Mouse (Mus musculus) liver, embryonic 12.5 days (tissue): ENCODE measurements around the gene Gm49416. TPM values are rescaled to one million over a fixed set of nuclear protein-coding genes. Genes with fewer than 3 reads are reported as not detected.

ENCODE experiments used
- ATAC-seq: fragments of 200-750 bp; cut with Nextera tagmentation; 2 replicates; pipeline ENCODE4 v1.8.0; 2017; ENCODE audit warnings: moderate number of reproducible peaks, mild to moderate bottlenecking, moderate library complexity
- H3K27ac ChIP-seq: fragments of 300-500 bp; sonication (generic); 2 replicates; pipeline ENCODE4 v1.5.1; 2016; ENCODE audit warnings: mild to moderate bottlenecking
- H3K27me3 ChIP-seq: fragments of 300-500 bp; sonication (generic); replicated peaks from 2 replicates; pipeline ENCODE4 v1.6.1; 2016; ENCODE audit warnings: mild to moderate bottlenecking, moderate library complexity
- H3K36me3 ChIP-seq: fragments of 300-500 bp; sonication (generic); 2 replicates; pipeline ENCODE4 v1.6.1; 2016; ENCODE audit warnings: mild to moderate bottlenecking, moderate library complexity
- H3K4me1 ChIP-seq: fragments of 300-500 bp; sonication (generic); 2 replicates; pipeline ENCODE4 v1.6.1; 2016
- H3K4me2 ChIP-seq: fragments of 300-500 bp; sonication (generic); 2 replicates; pipeline ENCODE4 v1.6.1; 2016; ENCODE audit warnings: mild to moderate bottlenecking, moderate library complexity
- H3K4me3 ChIP-seq: fragments of 300-500 bp; sonication (generic); 2 replicates; pipeline ENCODE4 v1.5.1; 2016; ENCODE audit warnings: mild to moderate bottlenecking, moderate library complexity
- H3K9ac ChIP-seq: fragments of 300-500 bp; sonication (generic); 2 replicates; pipeline ENCODE4 v1.6.1; 2016; ENCODE audit warnings: mild to moderate bottlenecking, moderate library complexity
- H3K9me3 ChIP-seq: fragments of 300-500 bp; sonication (generic); replicated peaks from 2 replicates; pipeline ENCODE4 v1.6.1; 2016; ENCODE audit warnings: mild to moderate bottlenecking, moderate library complexity
- WGBS: fragments of 180-500 bp; shearing (Covaris S2); methylation state at CpG from one replicate; pipeline ENCODE4 v1.1.7; 2016; ENCODE audit not compliant: insufficient replicate concordance; 5-methylcytosine and 5-hydroxymethylcytosine counted together
- polyA plus RNA-seq: library from polyadenylated mRNA; unstranded; fragments of >200 nt; fragmentation: Nextera tagmentation; extraction: Ambion mirVana; gene quantifications from 2 replicates; pipeline ENCODE4 v1.2.1, GENCODE M21; 2016

Gm49416 gene
- polyA plus RNA-seq, 1 experiment from 2014 or later = not detected

DNA sequence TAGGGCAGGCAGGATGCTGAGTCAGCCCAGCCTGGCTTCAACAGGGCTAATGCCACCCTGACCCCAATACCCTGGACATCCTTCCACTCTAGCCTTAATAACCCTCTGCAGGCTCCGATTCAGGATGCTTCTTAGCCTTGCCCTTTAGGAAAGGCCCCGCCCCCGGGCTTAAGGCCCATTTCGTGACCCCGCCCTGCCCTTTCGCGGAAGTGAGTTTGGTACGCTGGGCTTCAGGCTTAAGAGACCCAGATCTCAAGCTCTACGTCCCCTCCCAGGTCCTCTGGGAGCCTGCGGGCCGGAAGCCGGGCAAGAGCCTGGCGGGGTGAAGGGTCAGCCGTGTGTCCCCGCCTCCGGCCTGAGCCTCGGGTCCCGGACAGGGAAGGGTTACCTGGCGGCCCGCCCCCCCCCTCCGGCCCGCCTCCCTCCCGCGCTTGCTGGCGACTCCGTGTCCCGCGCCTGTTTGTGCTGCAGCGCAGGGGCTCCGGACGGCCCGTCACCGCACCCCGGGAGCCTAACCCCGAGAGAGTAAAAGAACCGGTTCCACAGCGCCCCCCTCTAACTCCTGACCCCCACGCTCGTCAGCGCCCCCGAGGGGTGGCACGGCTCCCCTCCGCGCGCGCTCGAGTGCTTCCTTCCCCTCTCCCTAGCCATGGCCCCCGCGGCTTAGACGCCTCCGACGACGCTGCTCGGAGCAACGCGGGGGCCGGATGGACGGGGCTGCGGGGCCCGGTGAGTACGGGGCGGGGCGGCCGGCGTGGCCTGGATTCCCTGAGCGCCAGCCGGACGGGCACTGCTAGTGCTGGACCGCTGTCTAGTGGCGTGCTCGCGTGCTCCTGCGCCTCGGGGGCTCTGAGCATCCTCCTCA lies 40.7 kb downstream of the Gm49416 start, which contains the start of the genes Rom1 and Eml3:
Gene Rom1 (minus strand): TSS at position 133 of the 865 bp plus-strand sequence.
Gene Eml3 (plus strand): TSS at position 329 of the 865 bp plus-strand sequence.
- WGBS = 4% methylated on average over 57 of the region's 74 CpGs
- no peaks in the 10 kb centered on the region for H3K27me3 ChIP-seq
- H3K4me3 ChIP-seq = peak within 1 kb of the TSS; percentile 81
- H3K9me3 ChIP-seq = no peaks in the 10 kb centered on the region
- H3K4me2 ChIP-seq = peak within 1 kb of the TSS; percentile 96
- peak; percentile 77 for ATAC-seq
- H3K9ac ChIP-seq = peak within 1 kb of the TSS; percentile 83
- H3K4me1 ChIP-seq = peaks cover 50% of the 10 kb centered on the region
- peak within 1 kb of the TSS; percentile 92 for H3K27ac ChIP-seq
- H3K36me3 ChIP-seq = peaks cover 58% of the 10 kb centered on the region

DNA sequence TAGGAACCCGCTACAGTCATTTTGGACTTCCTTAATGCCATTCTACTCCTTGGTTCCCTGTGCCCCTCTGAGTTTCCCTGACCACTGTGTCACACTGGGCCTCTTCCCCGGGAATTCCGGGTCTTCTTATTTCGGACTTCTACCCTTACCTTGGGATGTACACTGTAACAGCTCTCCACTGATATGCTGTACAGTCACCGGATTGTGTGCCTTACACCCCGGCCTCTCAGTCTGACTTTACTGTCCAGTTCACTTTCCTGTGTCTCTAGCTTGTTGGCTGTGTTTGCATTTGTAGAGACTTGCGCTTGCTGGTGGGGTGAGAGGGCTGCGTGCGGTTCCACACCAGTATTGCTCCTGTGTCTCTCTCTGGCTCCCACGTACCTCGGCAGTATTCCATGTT lies 41.4 kb downstream of the Gm49416 start:
- 8% methylated on average over 11 of the region's 11 CpGs for WGBS
- ATAC-seq = no peak

DNA sequence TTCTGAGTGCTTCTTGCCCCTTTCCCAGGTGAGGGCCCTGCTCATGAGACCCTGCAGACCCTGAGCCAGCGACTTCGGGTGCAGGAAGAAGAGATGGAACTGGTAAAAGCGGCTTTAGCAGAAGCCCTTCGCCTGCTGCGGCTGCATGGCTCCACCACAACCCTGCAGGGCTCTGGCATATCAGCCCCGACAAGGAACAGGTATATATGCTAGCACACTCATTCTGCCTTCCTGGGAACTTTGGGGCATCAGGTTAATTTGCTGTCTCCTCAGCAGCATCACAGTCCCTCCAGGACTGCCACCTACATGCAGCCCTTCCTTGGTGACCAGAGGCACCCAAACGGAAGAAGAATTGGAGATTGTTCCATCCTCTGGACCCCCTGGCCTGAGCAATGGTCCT lies 42.0 kb downstream of the Gm49416 start:
- 80% methylated on average over 7 of the region's 7 CpGs for WGBS
- ATAC-seq = no peak
- H3K36me3 ChIP-seq = peaks cover 61% of the 10 kb centered on the region

More for the DNA sequence above, 41.4 kb downstream of the Gm49416 start:
- Histone ChIP-seq H3K9ac (peak overlapping the region; percentile 83), H3K36me3 (peaks cover 61% of the 10 kb centered on the region), H3K4me1 (peaks cover 50% of the 10 kb centered on the region), H3K27me3 (no peaks in the 10 kb centered on the region), H3K4me2 (peak overlapping the region; percentile 96), H3K27ac (peak overlapping the region; percentile 92), H3K4me3 (peak overlapping the region; percentile 81), H3K9me3 (no peaks in the 10 kb centered on the region)

DNA sequence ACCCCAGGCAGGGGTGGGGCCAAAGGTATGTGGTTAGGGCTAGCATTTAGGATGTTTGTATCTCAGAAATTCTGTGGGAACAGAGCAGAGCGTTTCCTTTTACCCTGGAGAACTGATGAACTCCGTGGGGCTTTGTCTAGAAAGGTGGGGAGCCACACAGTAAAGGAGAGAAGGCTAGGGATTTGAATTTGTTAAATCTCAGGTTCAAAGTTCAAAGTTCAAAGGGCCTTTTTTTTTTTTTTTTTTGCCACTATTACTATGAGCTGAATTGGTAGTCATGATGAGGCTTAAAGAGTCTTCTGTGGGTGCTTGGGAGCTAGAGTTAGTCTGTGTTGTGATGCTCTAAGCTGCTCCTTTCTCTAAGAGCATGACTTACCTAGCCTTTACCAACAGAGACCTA lies 48.0 kb downstream of the Gm49416 start:
- Histone ChIP-seq H3K9me3 (no peaks in the 10 kb centered on the region), H3K4me2 (no peak overlapping the region), H3K4me1 (peaks cover 16% of the 10 kb centered on the region), H3K36me3 (peaks cover 76% of the 10 kb centered on the region), H3K27ac (no peak overlapping the region), H3K9ac (no peak overlapping the region), H3K27me3 (no peaks in the 10 kb centered on the region), H3K4me3 (no peak overlapping the region)
- no peak for ATAC-seq
- 82% methylated on average over 2 of the region's 2 CpGs for WGBS

More for the DNA sequence above, 42.0 kb downstream of the Gm49416 start:
- Histone ChIP-seq H3K27ac (no peak overlapping the region), H3K27me3 (no peaks in the 10 kb centered on the region), H3K9me3 (no peaks in the 10 kb centered on the region), H3K4me2 (peak overlapping the region; percentile 96), H3K4me1 (peaks cover 50% of the 10 kb centered on the region), H3K4me3 (peak overlapping the region; percentile 81), H3K9ac (peak overlapping the region; percentile 83)

DNA sequence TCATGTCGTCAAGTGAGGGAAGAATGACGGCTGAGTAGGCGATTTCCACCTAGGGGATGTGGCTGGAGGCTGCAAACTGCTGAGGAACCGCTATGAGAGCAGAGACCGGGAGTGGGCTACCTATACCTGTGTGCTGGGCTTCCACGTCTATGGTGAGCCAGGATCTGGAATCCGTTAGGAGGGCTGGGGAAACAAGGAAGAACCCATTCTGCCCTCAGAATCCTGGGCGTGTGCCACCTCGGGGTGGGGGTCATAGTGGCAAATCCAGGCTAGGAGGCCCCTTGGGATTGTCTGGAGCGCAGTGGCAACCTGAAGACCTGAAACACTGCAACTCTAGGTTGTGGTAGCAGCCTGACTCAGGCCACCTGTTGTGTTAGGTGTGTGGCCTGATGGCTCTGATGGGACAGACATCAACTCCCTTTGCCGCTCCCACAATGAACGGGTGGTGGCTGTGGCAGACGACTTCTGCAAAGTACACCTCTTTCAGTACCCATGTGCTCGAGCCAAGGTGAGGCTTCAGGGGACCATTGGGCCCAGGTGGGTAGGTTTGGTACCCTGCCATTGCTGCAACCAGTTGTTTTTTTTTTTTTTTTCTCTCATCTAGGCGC lies 51.9 kb downstream of the Gm49416 start:
- WGBS = 78% methylated on average over 15 of the region's 15 CpGs
- Histone ChIP-seq H3K9ac (peak overlapping the region; percentile 99), H3K27me3 (no peaks in the 10 kb centered on the region), H3K4me2 (peak overlapping the region; percentile 69), H3K36me3 (peaks cover 69% of the 10 kb centered on the region), H3K4me3 (no peak overlapping the region), H3K27ac (peak overlapping the region; percentile 97), H3K4me1 (peaks cover 43% of the 10 kb centered on the region), H3K9me3 (no peaks in the 10 kb centered on the region)
- no peak for ATAC-seq

DNA sequence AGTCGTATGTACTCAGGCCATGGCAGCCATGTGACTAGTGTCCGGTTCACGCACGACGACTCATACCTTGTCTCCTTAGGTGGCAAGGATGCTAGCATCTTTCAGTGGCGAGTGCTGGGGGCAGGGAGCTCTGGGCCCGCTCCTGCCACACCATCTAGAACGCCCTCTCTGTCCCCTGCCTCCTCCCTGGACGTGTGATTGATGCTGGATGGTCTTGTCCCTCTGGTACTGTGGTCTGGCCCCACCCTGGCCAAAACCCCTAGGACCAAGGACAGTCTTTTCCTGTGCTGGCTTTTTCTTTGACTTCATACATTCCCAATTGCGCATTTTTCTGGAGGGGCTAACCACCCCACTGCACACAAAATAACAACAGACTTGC lies 52.4 kb downstream of the Gm49416 start:
- Histone ChIP-seq H3K9me3 (no peaks in the 10 kb centered on the region), H3K4me1 (peaks cover 48% of the 10 kb centered on the region), H3K9ac (peak overlapping the region; percentile 99), H3K36me3 (peaks cover 69% of the 10 kb centered on the region), H3K4me2 (peak overlapping the region; percentile 69), H3K27me3 (no peaks in the 10 kb centered on the region), H3K4me3 (peak overlapping the region; percentile 97), H3K27ac (peak overlapping the region; percentile 97)
- 0 out of 2 replicates have a peak, but pooled peaks have one; percentile 2 for ATAC-seq
- WGBS = 54% methylated on average over 10 of the region's 10 CpGs

DNA sequence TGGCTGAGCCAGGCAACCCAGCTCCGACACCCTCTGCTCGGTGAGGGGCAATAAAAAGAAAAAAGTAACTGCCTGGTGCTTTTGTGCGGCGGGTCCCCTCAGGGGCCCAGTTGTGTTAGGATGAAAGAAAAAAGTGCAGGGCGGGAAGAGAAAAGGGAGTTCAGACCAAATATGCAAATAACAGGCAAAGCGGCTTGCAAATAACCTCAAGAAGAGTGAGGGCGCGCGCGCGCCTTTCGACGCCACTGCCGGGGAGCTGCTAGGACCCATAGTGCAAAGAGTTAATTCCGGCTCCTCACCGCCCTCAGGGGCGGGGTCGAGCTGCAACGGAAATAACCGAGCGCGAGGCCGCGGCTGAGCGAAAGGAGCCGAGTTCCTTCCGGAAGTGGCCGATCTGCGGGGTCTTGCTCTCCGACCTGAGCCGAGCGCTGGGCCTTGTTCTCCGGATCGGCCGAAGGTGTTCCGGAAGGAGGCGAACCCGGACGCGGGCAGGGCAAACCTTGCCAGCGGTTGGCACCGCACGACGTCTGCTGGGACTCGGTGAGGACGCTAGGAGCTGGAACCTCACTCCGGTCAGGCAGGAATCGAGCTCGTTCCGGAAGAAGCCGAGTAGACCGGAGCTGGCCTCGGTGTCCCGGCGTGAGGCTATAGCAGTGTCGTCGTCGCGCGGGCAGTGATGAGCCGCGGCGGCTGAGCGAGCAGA lies 52.9 kb downstream of the Gm49416 start, which contains the start of gene Mta2:
Gene Mta2 (plus strand): TSS at position 361 of the 703 bp plus-strand sequence.
- peak; percentile 89 for ATAC-seq
- Histone ChIP-seq H3K9me3 (no peaks in the 10 kb centered on the region), H3K27ac (peak within 1 kb of the TSS; percentile 97), H3K4me3 (peak within 1 kb of the TSS; percentile 97), H3K4me2 (peak within 1 kb of the TSS; percentile 69), H3K27me3 (no peaks in the 10 kb centered on the region), H3K9ac (peak within 1 kb of the TSS; percentile 99), H3K36me3 (peaks cover 69% of the 10 kb centered on the region), H3K4me1 (peaks cover 53% of the 10 kb centered on the region)
- WGBS = under 1% methylated on average over 64 of the region's 64 CpGs

DNA sequence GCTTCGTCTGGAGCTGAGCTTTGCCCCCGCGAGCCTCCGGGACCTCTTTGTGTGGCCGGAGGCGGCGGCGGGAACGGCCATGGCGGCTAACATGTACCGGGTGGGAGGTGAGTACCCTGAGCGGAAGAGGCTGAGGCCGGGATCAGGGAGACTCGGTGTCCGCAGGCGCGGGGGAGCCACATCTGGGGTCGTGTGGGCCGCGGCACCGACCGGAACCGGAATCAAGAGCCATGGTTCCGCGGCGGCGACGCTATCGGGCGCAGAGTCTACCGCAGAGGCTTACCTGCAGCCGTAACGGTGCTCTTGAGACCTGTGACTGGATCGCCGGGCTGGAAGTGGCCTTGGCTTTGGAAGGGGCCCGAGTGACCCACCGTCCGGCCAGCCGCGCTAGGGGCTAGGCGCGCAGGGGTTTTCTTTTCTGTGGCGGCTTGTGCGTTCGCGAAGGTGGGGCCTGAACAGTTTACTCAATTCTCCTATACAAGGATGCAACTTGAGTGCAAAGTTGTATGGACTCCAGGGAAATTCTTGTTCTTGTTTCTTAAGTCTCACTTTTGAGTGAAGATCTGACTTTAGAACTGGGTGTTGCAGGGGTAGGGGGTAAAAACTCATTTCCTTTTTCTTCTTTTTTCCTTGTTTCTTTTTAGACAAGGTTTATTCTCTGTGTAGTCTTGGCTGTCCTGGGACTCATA lies 53.7 kb downstream of the Gm49416 start:
- under 1% methylated on average over 46 of the region's 46 CpGs for WGBS
- Histone ChIP-seq H3K9ac (peak overlapping the region; percentile 99), H3K27ac (peak overlapping the region; percentile 97), H3K9me3 (no peaks in the 10 kb centered on the region), H3K4me3 (peak overlapping the region; percentile 97), H3K27me3 (no peaks in the 10 kb centered on the region), H3K36me3 (peaks cover 68% of the 10 kb centered on the region), H3K4me1 (peaks cover 59% of the 10 kb centered on the region), H3K4me2 (peak overlapping the region; percentile 69)
- ATAC-seq = peak; percentile 20

DNA sequence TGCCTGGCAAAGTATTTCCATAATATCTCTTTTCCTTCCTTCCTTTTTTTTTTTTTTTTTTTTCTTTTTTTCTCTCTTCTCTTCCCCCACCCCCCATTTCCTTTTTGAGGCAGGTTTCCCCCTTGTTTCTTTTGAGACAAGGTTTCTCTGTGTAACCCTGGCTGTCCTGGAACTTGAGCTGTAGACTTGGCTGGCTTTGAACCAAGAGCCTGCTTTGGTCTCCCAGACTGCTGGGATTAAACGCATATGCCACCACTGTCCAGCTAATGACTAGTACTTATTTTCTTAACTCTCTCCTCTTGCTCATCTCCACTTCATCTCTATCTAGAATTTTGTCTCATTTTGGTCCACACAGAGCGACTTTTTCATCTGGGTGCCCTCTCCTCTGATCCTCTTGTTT lies 54.3 kb downstream of the Gm49416 start:
- Histone ChIP-seq H3K4me1 (peaks cover 66% of the 10 kb centered on the region), H3K36me3 (peaks cover 70% of the 10 kb centered on the region), H3K27me3 (no peaks in the 10 kb centered on the region), H3K4me3 (peak overlapping the region; percentile 97), H3K9me3 (no peaks in the 10 kb centered on the region), H3K9ac (peak overlapping the region; percentile 99), H3K4me2 (peak overlapping the region; percentile 69), H3K27ac (peak overlapping the region; percentile 97)
- WGBS = 32% methylated on average over 2 of the region's 2 CpGs
- ATAC-seq = no peak

DNA sequence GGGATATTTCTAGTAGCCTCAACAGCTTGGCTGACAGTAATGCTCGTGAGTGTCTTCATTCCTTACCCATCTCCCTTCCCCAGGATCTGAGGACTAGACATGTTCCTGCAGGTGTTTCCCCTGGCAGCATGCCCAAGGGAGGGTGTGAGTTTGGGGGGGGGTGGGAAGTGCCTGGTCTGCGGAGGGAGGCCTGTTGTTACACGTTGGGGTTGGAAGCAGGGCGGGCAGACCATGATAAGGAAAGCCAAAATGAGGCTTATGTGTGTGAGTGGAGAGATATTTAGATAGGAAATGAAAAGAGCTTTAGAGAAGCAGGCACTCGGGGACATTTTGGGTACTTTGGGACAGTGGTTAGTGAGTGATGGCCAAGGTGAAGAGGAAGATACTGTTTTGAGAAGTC lies 55.3 kb downstream of the Gm49416 start:
- WGBS = 14% methylated on average over 5 of the region's 5 CpGs
- Histone ChIP-seq H3K27me3 (no peaks in the 10 kb centered on the region), H3K27ac (peak overlapping the region; percentile 97), H3K9ac (peak overlapping the region; percentile 99), H3K4me3 (peak overlapping the region; percentile 97), H3K9me3 (no peaks in the 10 kb centered on the region), H3K4me1 (peaks cover 67% of the 10 kb centered on the region), H3K36me3 (peaks cover 70% of the 10 kb centered on the region), H3K4me2 (peak overlapping the region; percentile 69)
- ATAC-seq = peak; percentile 51

DNA sequence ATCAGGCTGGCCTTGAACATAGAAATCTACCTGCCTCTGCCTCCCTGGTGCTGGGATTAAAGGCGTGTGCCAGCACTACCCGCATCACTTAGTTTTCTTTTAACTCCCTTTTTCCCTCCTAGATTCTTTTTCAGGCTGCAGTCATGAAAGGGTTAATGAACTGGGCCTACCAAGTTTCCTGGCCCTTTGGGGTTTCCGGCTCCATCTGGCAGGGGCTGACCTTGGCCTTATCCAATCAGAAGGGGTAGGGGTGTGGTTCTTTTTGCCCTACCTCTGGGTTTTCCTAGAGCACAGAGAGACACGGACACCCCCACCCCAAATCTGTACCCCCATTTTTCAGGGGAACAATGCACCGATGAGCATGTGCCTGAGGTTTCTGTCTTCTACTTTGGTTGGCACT lies 56.0 kb downstream of the Gm49416 start:
- 25% methylated on average over 5 of the region's 5 CpGs for WGBS
- H3K27me3 ChIP-seq = no peaks in the 10 kb centered on the region
- peaks cover 71% of the 10 kb centered on the region for H3K36me3 ChIP-seq
- H3K4me1 ChIP-seq = peaks cover 67% of the 10 kb centered on the region
- peak overlapping the region; percentile 69 for H3K4me2 ChIP-seq
- H3K9ac ChIP-seq = peak overlapping the region; percentile 99
- H3K27ac ChIP-seq = peak overlapping the region; percentile 97
- H3K9me3 ChIP-seq = no peaks in the 10 kb centered on the region
- H3K4me3 ChIP-seq = peak overlapping the region; percentile 30
- no peak for ATAC-seq
